Mouse (Mus musculus): ENCODE measurements around the gene Ankrd34b.

Ankrd34b gene

DNA sequence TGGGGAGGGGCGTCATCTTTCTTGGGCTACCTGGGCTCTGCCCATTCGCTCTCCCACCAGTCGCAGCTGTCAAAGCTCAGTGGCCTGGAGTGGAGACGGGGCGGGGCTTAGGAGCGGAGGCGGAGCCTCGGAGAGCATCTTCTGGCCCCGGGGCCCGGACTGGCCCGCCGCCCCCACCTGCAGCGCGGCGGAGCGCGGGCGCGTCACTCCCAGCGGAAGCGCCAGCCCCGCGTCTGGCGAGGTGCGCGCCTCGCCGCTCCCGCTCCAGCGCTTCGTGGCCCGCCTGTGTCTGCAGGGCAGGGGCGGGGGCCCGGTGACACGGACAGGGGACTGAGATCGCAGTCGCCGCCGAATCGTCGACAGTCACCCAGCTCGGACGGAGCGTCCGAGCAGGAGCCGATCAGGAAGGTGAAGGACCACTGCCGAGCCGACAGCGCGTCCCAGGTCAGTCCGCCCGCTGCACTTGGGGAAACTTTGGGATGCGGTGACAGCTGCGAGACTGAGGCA, at the start of gene Ankrd34b:
Gene Ankrd34b (plus strand): TSS at position 139 of the 507 bp plus-strand sequence.
- no peak for DNase-seq (ENCODE audit: low read depth in 2 of 2, low spot score in 2 of 2)

- no peak for DNase-seq (ENCODE audit: low read depth in 2 of 2, low spot score in 2 of 2)
Observed at GRCm38 (mm10) chr13:92387367-92387766, 38.3 kb upstream of the Ankrd34b start.

- DNase-seq (ENCODE audit: low read depth in 2 of 2, low spot score in 2 of 2) = no peak
Observed at GRCm38 (mm10) chr13:92393047-92393661, 32.5 kb upstream of the Ankrd34b start.

GRCm38 (mm10) chr13:92398491-92399384, 27.0 kb upstream of the Ankrd34b start:
- no peak for DNase-seq (ENCODE audit: low read depth in 2 of 2, low spot score in 2 of 2)

DNA sequence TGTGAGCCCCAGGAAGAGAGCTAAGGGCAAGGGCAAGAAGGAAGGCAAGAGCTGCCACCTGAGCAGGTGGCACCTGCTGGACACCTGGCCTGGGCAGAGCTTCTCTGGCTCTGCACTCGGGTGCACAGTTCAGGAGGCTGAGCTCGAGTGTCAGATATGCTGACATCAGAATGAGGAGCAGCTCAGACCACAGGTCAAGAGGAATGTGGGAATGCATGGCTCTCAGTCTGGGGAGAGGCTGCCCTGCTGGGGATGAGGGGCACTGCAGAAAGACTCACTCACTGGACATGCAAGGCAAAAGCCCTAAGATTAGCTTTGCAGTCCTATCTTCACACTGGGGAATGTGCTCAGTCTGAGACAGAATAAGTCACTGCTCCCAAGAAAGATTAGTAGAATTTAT, 23.6 kb upstream of the Ankrd34b start:
- DNase-seq (ENCODE audit: low read depth in 2 of 2, low spot score in 2 of 2) = no peak

GRCm38 (mm10) chr13:92403496-92403895, 22.2 kb upstream of the Ankrd34b start:
- DNase-seq (ENCODE audit: low read depth in 2 of 2, low spot score in 2 of 2) = no peak

GRCm38 (mm10) chr13:92410486-92410885, 15.2 kb upstream of the Ankrd34b start:
- DNase-seq (ENCODE audit: low read depth in 2 of 2, low spot score in 2 of 2) = no peak

GRCm38 (mm10) chr13:92419630-92420029, 6.1 kb upstream of the Ankrd34b start:
- DNase-seq (ENCODE audit: low read depth in 2 of 2, low spot score in 2 of 2) = no peak

- no peak for DNase-seq (ENCODE audit: low read depth in 2 of 2, low spot score in 2 of 2)
Observed at GRCm38 (mm10) chr13:92423711-92424110, 2.0 kb upstream of the Ankrd34b start.

GRCm38 (mm10) chr13:92426294-92427051, 777 bp downstream of the Ankrd34b start:
- no peak for DNase-seq (ENCODE audit: low read depth in 2 of 2, low spot score in 2 of 2)

DNA sequence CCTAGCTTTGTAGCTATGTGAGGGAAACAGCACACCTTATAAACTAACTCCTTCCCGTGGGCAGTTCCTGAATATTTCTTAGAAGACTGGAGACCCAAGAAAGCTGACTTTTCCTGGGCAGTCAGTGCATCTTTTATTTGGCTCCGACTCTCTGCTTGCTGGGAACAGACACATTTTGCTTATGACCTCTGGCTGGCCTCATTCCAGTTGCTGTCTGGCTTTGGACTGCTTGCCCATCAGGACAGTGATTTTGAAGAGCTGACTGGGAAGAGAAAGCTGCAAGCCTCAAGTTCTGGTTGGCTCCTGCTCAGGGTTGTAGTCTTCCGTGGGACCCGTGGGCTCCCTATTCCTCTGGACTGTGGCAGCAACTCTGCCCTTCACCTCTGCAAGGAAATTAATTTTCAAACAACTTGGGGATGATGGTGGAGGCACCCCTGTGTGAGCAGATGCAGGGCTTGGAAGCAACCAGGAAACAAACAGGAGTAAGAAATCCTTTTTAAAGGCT, 1.7 kb downstream of the Ankrd34b start:
- no peak for DNase-seq (ENCODE audit: low read depth in 2 of 2, low spot score in 2 of 2)

DNA sequence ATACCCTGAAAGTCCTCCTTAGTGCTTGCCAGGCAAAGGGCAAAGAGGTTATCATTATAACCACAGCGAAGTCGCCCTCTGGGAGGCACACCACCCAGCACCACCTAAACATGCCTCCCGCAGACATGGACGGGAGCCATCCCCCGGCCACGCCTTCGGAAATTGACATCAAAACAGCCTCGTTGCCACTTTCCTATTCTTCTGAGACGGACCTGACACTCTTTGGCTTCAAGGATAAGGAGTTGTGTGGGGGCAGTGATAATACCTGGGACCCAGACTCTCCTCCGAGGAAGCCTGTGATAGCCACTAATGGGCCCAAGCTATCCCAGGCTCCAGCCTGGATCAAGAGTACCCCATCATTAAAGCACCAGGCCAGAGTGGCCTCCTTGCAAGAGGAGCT, 13.0 kb downstream of the Ankrd34b start:
- no peak for DNase-seq (ENCODE audit: low read depth in 2 of 2, low spot score in 2 of 2)

DNA sequence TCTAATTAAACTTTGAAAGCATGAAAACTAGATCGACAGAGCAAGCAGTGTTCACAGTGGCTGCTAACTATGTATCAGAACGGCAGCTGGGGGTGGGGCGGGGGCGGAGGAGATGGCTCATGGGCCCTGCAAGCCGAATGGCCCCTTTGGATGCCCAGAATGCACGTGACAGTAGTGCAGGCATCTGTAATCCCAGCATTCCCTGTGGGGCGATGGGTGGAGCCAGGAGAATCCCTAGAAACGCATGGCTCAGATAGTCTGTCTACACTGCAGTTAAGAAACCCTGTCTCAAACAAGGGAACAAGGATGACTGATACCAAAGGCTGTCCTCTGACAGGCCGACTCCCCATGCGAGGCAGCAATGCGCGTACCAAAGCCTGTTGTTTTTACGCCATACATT, 14.6 kb downstream of the Ankrd34b start:
- DNase-seq (ENCODE audit: low read depth in 2 of 2, low spot score in 2 of 2) = no peak

DNA sequence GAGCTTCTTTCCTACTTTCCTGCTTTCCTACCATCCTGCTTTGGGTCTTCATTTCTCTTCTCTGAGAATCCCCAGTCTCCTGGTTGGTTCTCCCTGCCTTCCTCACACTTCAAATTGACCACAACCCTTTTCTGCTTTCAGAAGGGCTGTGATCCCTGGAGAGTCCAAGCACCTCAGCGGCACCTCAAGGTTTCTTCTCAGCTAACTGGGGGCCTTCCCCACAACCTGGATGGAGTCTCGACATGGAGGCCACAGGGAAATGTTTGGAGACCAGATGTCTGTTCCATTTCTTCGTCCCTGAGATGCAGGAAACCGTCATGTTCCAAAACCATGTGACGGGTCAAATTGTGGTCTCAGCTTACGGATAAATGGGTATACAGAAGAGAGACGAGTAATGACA, 21.2 kb downstream of the Ankrd34b start:
- no peak for DNase-seq (ENCODE audit: low read depth in 2 of 2, low spot score in 2 of 2)

GRCm38 (mm10) chr13:92464698-92465097, 39.0 kb downstream of the Ankrd34b start:
- no peak for DNase-seq (ENCODE audit: low read depth in 2 of 2, low spot score in 2 of 2)

DNA sequence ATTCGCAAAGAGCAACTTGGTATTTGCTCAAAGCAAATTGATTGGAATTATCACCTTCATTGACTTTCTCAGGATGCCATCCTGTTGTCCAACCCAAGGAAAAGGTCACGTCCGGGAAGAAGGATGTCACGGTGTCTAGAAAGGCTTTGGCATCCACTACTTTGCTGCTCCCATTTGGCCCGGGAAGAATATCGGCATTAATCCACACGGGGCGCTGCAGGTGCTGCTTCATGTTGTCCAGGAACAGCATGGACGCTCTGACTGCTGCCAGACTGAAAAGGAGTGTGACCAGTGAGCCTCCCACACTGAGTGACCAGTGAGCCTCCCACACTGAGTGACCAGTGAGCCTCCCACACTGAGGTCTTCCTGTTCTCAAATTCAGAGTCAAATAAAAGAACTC, 42.2 kb downstream of the Ankrd34b start:
- no peak for DNase-seq (ENCODE audit: low read depth in 2 of 2, low spot score in 2 of 2)

DNA sequence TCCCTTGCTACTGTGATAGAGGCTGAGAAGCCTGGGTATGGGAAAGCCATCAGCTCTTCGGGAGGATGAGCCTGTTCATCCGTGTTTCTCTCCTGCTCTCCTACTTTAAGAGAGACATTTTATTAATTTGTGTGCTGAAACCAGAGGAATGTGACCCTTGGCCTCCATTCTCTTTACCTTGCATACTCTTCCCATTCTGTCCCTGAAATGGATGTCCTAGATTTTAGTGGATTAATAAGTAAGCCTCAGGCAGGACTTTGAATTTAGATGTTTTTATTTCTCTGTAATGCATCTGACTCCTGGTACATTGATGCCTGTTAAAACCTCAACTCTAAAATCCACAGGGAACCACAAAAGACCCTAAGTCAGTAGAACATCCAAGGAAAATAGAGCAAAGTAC, 43.7 kb downstream of the Ankrd34b start:
- DNase-seq (ENCODE audit: low read depth in 2 of 2, low spot score in 2 of 2) = no peak

GRCm38 (mm10) chr13:92470151-92470550, 44.5 kb downstream of the Ankrd34b start:
- no peak for DNase-seq (ENCODE audit: low read depth in 2 of 2, low spot score in 2 of 2)

- DNase-seq (ENCODE audit: low read depth in 2 of 2, low spot score in 2 of 2) = peak; percentile 7 to 35
Observed at GRCm38 (mm10) chr13:92483348-92483747, 57.7 kb downstream of the Ankrd34b start.

GRCm38 (mm10) chr13:92483852-92484463, 58.3 kb downstream of the Ankrd34b start, which contains the start of gene Fam151b:
Gene Fam151b (minus strand): TSS chr13:92484015.
- peak; percentile 90 to 91 for DNase-seq (ENCODE audit: low read depth in 2 of 2, low spot score in 2 of 2)

- DNase-seq (ENCODE audit: low read depth in 2 of 2, low spot score in 2 of 2) = no peak
Observed at GRCm38 (mm10) chr13:92490817-92491216, 65.1 kb downstream of the Ankrd34b start.

Data from CD8-positive naive resting alpha-beta T cell, adult 2 months (primary cell).